Mouse (Mus musculus): ENCODE data around the gene Itga9.

- no peak for TF ChIP-seq CTCF (IDR thresholded peaks at IDR 0.05; ENCODE audit: control insufficient read depth, insufficient read depth, insufficient read length)
- no peak for TF ChIP-seq MAX (IDR thresholded peaks at IDR 0.05)
- no peak for TF ChIP-seq USF1 (IDR thresholded peaks at IDR 0.05; ENCODE audit: low read depth)
- TF ChIP-seq MYOD1 (IDR thresholded peaks at IDR 0.05; ENCODE audit: control insufficient read depth, insufficient read length, low read depth), result no peak
- TF ChIP-seq FOSL1 (IDR thresholded peaks at IDR 0.05; ENCODE audit: insufficient read depth, low read length, poor library complexity, severe bottlenecking), result no peak
These were observed 255.7 kb downstream of the Itga9 start for GRCm38 (mm10) chr9:118862214-118862613.
